Mouse (Mus musculus) liver, postnatal 0 days (tissue): ENCODE results near the gene Prkcq. TPM values are rescaled to one million over a fixed set of nuclear protein-coding genes. Genes with fewer than 3 reads are reported as not detected.

Experiments used
- ATAC-seq: fragments of 200-750 bp; cut with Nextera tagmentation; 2 replicates; pipeline ENCODE4 v1.8.0; 2017; ENCODE audit warnings: mild to moderate bottlenecking, moderate library complexity
- DNase-seq: peaks from one replicate; pipeline ENCODE4 v3.0.0-alpha.2; 2016
- H3K27ac ChIP-seq: fragments of 300-500 bp; sonication (generic); 2 replicates; pipeline ENCODE4 v1.5.1; 2014; ENCODE audit warnings: antibody characterized with exemption, moderate library complexity, mild to moderate bottlenecking, low read depth
- H3K27me3 ChIP-seq: fragments of 300-500 bp; sonication (generic); 2 replicates; pipeline ENCODE4 v1.6.1; 2014; ENCODE audit warnings: low read length, control low read depth, mixed read lengths; ENCODE audit not compliant: insufficient read depth
- H3K36me3 ChIP-seq: fragments of 300-500 bp; sonication (generic); replicated peaks from 2 replicates; pipeline ENCODE4 v1.6.1; 2014; ENCODE audit warnings: mild to moderate bottlenecking, control low read depth, low read length, moderate library complexity, mixed read lengths; ENCODE audit not compliant: insufficient read depth
- H3K4me1 ChIP-seq: fragments of 300-500 bp; sonication (generic); 2 replicates; pipeline ENCODE4 v1.6.1; 2014; ENCODE audit warnings: antibody characterized with exemption, mild to moderate bottlenecking, control low read depth; ENCODE audit not compliant: insufficient read depth
- H3K4me2 ChIP-seq: fragments of 300-500 bp; sonication (generic); 2 replicates; pipeline ENCODE4 v1.6.1; 2014; ENCODE audit warnings: low read depth, mild to moderate bottlenecking, low read length, moderate library complexity, mixed read lengths
- H3K4me3 ChIP-seq: fragments of 300-500 bp; sonication (generic); 2 replicates; pipeline ENCODE4 v1.5.1; 2014; ENCODE audit warnings: low read depth, low read length
- H3K9ac ChIP-seq: fragments of 300-500 bp; sonication (generic); replicated peaks from 2 replicates; pipeline ENCODE4 v1.6.1; 2014; ENCODE audit warnings: mild to moderate bottlenecking, moderate library complexity
- H3K9me3 ChIP-seq: fragments of 300-500 bp; sonication (generic); 2 replicates; pipeline ENCODE4 v1.6.1; 2016; ENCODE audit warnings: mild to moderate bottlenecking, control low read depth, low read length, mixed read lengths
- CTCF ChIP-seq: sonication (generic); IDR thresholded peaks from 2 replicates; pipeline ENCODE4 v1.5.1; 2016; ENCODE audit warnings: antibody characterized with exemption, low read depth
- EP300 ChIP-seq: IDR thresholded peaks from 2 replicates; pipeline ENCODE4 v1.6.1; 2016; ENCODE audit warnings: antibody characterized with exemption, low read depth, mild to moderate bottlenecking
- WGBS: fragments of 180-500 bp; shearing (Covaris S2); extraction: QIAGEN DNeasy Blood & Tissue Kit; methylation state at CpG from one replicate; pipeline ENCODE4 v1.1.7; 2014; ENCODE audit not compliant: insufficient replicate concordance; 5-methylcytosine and 5-hydroxymethylcytosine counted together
- polyA plus RNA-seq: library from polyadenylated mRNA; unstranded; fragments of >200 nt; fragmentation: Nextera tagmentation; extraction: Ambion mirVana; gene quantifications from 2 replicates; pipeline ENCODE4 v1.2.1, GENCODE M21; 2015

Prkcq gene
- polyA plus RNA-seq, 1 experiment from 2014 or later, result 3.1 TPM

GRCm38 (mm10) chr2:11149091-11149490 is 22.8 kb upstream of the Prkcq start:
- TF ChIP-seq CTCF (no peak), EP300 (no peak)
- no peaks in the 10 kb centered on the region for H3K27me3 ChIP-seq
- ATAC-seq (no peak), DNase-seq (no peak)
- no peaks in the 10 kb centered on the region for H3K9me3 ChIP-seq
- WGBS, result 78% methylated on average over 4 of the region's 4 CpGs
- H3K4me2 ChIP-seq, result no peak overlapping the region
- H3K4me1 ChIP-seq, result no peaks in the 10 kb centered on the region
- no peak overlapping the region for H3K27ac ChIP-seq
- no peaks in the 10 kb centered on the region for H3K36me3 ChIP-seq
- H3K4me3 ChIP-seq, result no peak overlapping the region
- H3K9ac ChIP-seq, result no peak overlapping the region

DNA sequence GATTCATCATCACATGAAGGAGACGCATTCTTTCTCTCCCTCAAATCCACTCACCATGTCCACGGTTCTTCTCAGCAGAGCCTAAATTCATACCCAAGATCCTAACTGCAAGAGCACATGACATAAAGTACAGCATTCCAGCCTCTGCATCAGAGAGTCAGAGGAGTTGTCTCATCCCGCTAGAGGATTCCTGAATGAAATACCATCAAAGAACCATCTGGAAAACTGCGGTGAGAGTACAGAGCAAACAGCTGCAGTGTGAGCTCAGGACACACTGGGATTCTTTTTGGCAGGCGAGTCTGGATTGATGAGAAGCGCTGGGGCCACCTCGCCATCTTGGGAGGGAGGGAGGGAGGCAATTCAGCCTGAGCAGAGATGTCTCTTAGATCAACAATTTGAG is 20.9 kb upstream of the Prkcq start:
- TF ChIP-seq EP300 (no peak), CTCF (no peak)
- no peak overlapping the region for H3K9ac ChIP-seq
- WGBS, result 72% methylated on average over 7 of the region's 7 CpGs
- DNase-seq, result no peak
- H3K9me3 ChIP-seq, result no peaks in the 10 kb centered on the region
- H3K27ac ChIP-seq, result no peak overlapping the region
- H3K4me1 ChIP-seq, result no peaks in the 10 kb centered on the region
- no peak for ATAC-seq
- H3K27me3 ChIP-seq, result no peaks in the 10 kb centered on the region
- H3K4me3 ChIP-seq, result no peak overlapping the region
- H3K36me3 ChIP-seq, result no peaks in the 10 kb centered on the region
- no peak overlapping the region for H3K4me2 ChIP-seq

- Histone ChIP-seq H3K4me3 (no peak overlapping the region), H3K4me1 (no peaks in the 10 kb centered on the region), H3K36me3 (no peaks in the 10 kb centered on the region), H3K9ac (no peak overlapping the region), H3K9me3 (no peaks in the 10 kb centered on the region), H3K27me3 (no peaks in the 10 kb centered on the region), H3K27ac (no peak overlapping the region), H3K4me2 (no peak overlapping the region)
- DNase-seq, result no peak
- 70% methylated on average over 6 of the region's 6 CpGs for WGBS
- no peak for ATAC-seq
- no peak for TF ChIP-seq CTCF
These were observed 20.1 kb upstream of the Prkcq start for GRCm38 (mm10) chr2:11151655-11152323.

- Histone ChIP-seq H3K27me3 (no peaks in the 10 kb centered on the region), H3K4me3 (no peak overlapping the region), H3K36me3 (no peaks in the 10 kb centered on the region), H3K9me3 (no peaks in the 10 kb centered on the region), H3K9ac (no peak overlapping the region), H3K4me2 (no peak overlapping the region), H3K4me1 (no peaks in the 10 kb centered on the region), H3K27ac (no peak overlapping the region)
- DNase-seq (no peak), ATAC-seq (no peak)
- WGBS, result 78% methylated on average over 7 of the region's 7 CpGs
- no peak for TF ChIP-seq CTCF
- no peak for TF ChIP-seq EP300
These were observed 12.3 kb upstream of the Prkcq start for GRCm38 (mm10) chr2:11159641-11160040.

- Histone ChIP-seq H3K27me3 (no peaks in the 10 kb centered on the region), H3K4me2 (no peak overlapping the region), H3K4me3 (no peak overlapping the region), H3K9ac (no peak overlapping the region), H3K36me3 (no peaks in the 10 kb centered on the region), H3K9me3 (no peaks in the 10 kb centered on the region), H3K27ac (no peak overlapping the region), H3K4me1 (no peaks in the 10 kb centered on the region)
- ATAC-seq (no peak), DNase-seq (no peak)
- 70% methylated on average over 3 of the region's 3 CpGs for WGBS
- no peak for TF ChIP-seq EP300
- TF ChIP-seq CTCF, result no peak
These were observed 11.2 kb upstream of the Prkcq start for GRCm38 (mm10) chr2:11160696-11161095.

DNA sequence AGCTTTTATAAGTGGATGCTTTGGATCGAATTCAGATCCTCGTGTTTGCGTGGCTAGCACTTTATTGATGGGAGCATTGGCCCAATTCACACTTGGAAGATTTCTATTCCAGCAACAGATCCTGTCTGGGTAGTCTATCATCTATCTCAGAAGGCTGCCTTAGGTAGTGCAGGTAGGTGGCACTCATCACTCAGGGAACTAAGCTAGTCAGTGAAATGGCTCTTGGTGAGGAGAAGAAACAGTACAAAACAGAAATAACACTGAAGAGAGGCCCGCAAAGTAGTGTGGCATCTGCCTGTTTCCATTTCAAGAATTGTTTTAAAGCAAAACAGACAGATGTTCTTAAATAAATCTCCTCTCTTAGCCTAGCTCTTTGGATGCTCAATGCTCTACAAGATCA is 10.6 kb upstream of the Prkcq start:
- no peak overlapping the region for H3K27ac ChIP-seq
- no peaks in the 10 kb centered on the region for H3K9me3 ChIP-seq
- no peak for DNase-seq
- H3K9ac ChIP-seq, result no peak overlapping the region
- H3K36me3 ChIP-seq, result no peaks in the 10 kb centered on the region
- H3K4me3 ChIP-seq, result no peak overlapping the region
- 84% methylated on average over 4 of the region's 4 CpGs for WGBS
- TF ChIP-seq EP300 (no peak), CTCF (peak; percentile 16; the same call in 1 of the 2 replicates)
- no peak for ATAC-seq
- H3K4me2 ChIP-seq, result no peak overlapping the region
- H3K27me3 ChIP-seq, result no peaks in the 10 kb centered on the region
- no peaks in the 10 kb centered on the region for H3K4me1 ChIP-seq

DNA sequence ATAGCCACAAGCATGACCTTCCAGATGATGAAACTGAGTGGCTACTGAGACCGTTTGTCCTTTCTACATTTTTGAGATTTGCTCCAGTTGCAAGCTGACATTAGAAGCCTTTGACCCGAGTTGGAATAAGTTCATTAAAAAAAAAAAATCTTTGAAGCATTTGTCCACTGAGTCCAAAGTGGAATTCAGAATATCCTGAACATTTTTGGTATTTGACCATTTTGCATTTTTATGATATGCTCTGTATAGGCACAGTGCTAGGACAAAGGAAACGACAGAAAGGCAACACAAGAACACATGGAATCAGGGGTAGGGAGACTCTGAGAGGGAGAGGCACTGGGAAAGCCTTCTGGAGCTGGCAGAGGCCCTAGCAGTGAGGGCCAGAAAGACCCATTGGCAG is 9.2 kb upstream of the Prkcq start:
- Histone ChIP-seq H3K4me2 (no peak overlapping the region), H3K9ac (no peak overlapping the region), H3K27ac (no peak overlapping the region), H3K4me1 (no peaks in the 10 kb centered on the region), H3K36me3 (no peaks in the 10 kb centered on the region), H3K4me3 (no peak overlapping the region), H3K9me3 (no peaks in the 10 kb centered on the region), H3K27me3 (no peaks in the 10 kb centered on the region)
- TF ChIP-seq EP300, result no peak
- TF ChIP-seq CTCF, result no peak
- DNase-seq, result no peak
- 55% methylated on average over 3 of the region's 3 CpGs for WGBS
- ATAC-seq, result no peak
